Mouse (Mus musculus) spleen, postnatal 14 days (tissue): ENCODE measurements around the gene Dennd2a.

ENCODE experiments used
- DNase-seq, 2 experiments: peaks; one replicate each; pipeline ENCODE4 v3.0.0; 2021 to 2022; ENCODE audit warnings: low spot score in 2 of 2

Gene Dennd2a

GRCm38 (mm10) chr6:39515739-39516131 lies 41.9 kb downstream of the Dennd2a start:
- no peak for DNase-seq

- DNase-seq, result no peak
These were observed 42.5 kb downstream of the Dennd2a start for GRCm38 (mm10) chr6:39515040-39515738.

GRCm38 (mm10) chr6:39503476-39503875 lies 54.2 kb downstream of the Dennd2a start:
- no peak for DNase-seq

GRCm38 (mm10) chr6:39497165-39497564 lies 60.5 kb downstream of the Dennd2a start:
- DNase-seq, result no peak

- no peak for DNase-seq
These were observed 64.4 kb downstream of the Dennd2a start for GRCm38 (mm10) chr6:39493129-39493714.

GRCm38 (mm10) chr6:39492161-39492560 lies 65.5 kb downstream of the Dennd2a start:
- no peak for DNase-seq

- no peak for DNase-seq
These were observed 66.5 kb downstream of the Dennd2a start for GRCm38 (mm10) chr6:39491203-39491602.

GRCm38 (mm10) chr6:39488292-39488691 lies 69.4 kb downstream of the Dennd2a start:
- DNase-seq, result no peak

- DNase-seq, result no peak
These were observed 74.0 kb downstream of the Dennd2a start for GRCm38 (mm10) chr6:39483656-39484055.

- no peak for DNase-seq
These were observed 79.0 kb downstream of the Dennd2a start for GRCm38 (mm10) chr6:39478509-39479150.

GRCm38 (mm10) chr6:39476617-39477016 lies 81.0 kb downstream of the Dennd2a start:
- no peak for DNase-seq

GRCm38 (mm10) chr6:39474424-39474823 lies 83.2 kb downstream of the Dennd2a start:
- no peak for DNase-seq

- no peak for DNase-seq
These were observed 84.8 kb downstream of the Dennd2a start for GRCm38 (mm10) chr6:39472837-39473236.

GRCm38 (mm10) chr6:39472271-39472670 lies 85.4 kb downstream of the Dennd2a start:
- no peak for DNase-seq

- DNase-seq, result no peak
These were observed 87.6 kb downstream of the Dennd2a start for GRCm38 (mm10) chr6:39470076-39470475.

GRCm38 (mm10) chr6:39469427-39469826 lies 88.2 kb downstream of the Dennd2a start:
- no peak for DNase-seq

GRCm38 (mm10) chr6:39462621-39463538 lies 94.8 kb downstream of the Dennd2a start:
- peak; percentile 56 to 72 for DNase-seq

- DNase-seq, result peak in 1 of 2 experiments; percentile 31
These were observed 97.6 kb downstream of the Dennd2a start for GRCm38 (mm10) chr6:39460040-39460439.

GRCm38 (mm10) chr6:39455339-39456160 lies 102.1 kb downstream of the Dennd2a start:
- no peak for DNase-seq

- DNase-seq, result no peak
These were observed 103.1 kb downstream of the Dennd2a start for GRCm38 (mm10) chr6:39454616-39455015.

- DNase-seq, result no peak
These were observed 104.1 kb downstream of the Dennd2a start for GRCm38 (mm10) chr6:39453564-39453963.
